Mouse (Mus musculus) stomach, postnatal 0 days (tissue): Measurements from ENCODE around the gene Tfap4. TPM values are rescaled to one million over a fixed set of nuclear protein-coding genes. Genes with fewer than 3 reads are reported as not detected.

Experiments
- ATAC-seq: fragments of 200-750 bp; cut with Nextera tagmentation; 2 replicates; pipeline ENCODE4 v1.8.0; 2017; ENCODE audit not compliant: low FRiP score, low TSS enrichment
- DNase-seq: peaks from one replicate; pipeline ENCODE4 v3.0.0-alpha.2; 2016; ENCODE audit warnings: low spot score
- H3K27ac ChIP-seq: fragments of 300-500 bp; sonication (generic); replicated peaks from 2 replicates; pipeline ENCODE4 v1.5.1; 2014; ENCODE audit warnings: mild to moderate bottlenecking, control low read depth
- H3K27me3 ChIP-seq: fragments of 300-500 bp; sonication (generic); 2 replicates; pipeline ENCODE4 v1.6.1; 2014; ENCODE audit warnings: low read length; ENCODE audit not compliant: control insufficient read depth, insufficient read depth
- H3K36me3 ChIP-seq: fragments of 300-500 bp; sonication (generic); 2 replicates; pipeline ENCODE4 v1.6.1; 2014; ENCODE audit warnings: low read length, mixed read lengths; ENCODE audit not compliant: control insufficient read depth, insufficient read depth
- H3K4me1 ChIP-seq: fragments of 300-500 bp; sonication (generic); replicated peaks from 2 replicates; pipeline ENCODE4 v1.6.1; 2014; ENCODE audit warnings: antibody characterized with exemption; ENCODE audit not compliant: control insufficient read depth, insufficient read depth
- H3K4me2 ChIP-seq: fragments of 300-500 bp; sonication (generic); replicated peaks from 2 replicates; pipeline ENCODE4 v1.6.1; 2014; ENCODE audit warnings: low read depth, mild to moderate bottlenecking, control low read depth, moderate library complexity
- H3K4me3 ChIP-seq: fragments of 300-500 bp; sonication (generic); 2 replicates; pipeline ENCODE4 v1.5.1; 2014; ENCODE audit warnings: low read depth, low read length, control low read depth
- H3K9ac ChIP-seq: fragments of 300-500 bp; sonication (generic); 2 replicates; pipeline ENCODE4 v1.6.1; 2014; ENCODE audit warnings: mild to moderate bottlenecking, low read length, control low read depth, mixed read lengths
- H3K9me3 ChIP-seq: fragments of 300-500 bp; sonication (generic); 2 replicates; pipeline ENCODE4 v1.6.1; 2016; ENCODE audit warnings: low read length; ENCODE audit not compliant: control insufficient read depth
- CTCF ChIP-seq: IDR thresholded peaks from 2 replicates; pipeline ENCODE4 v1.5.1; 2016; ENCODE audit warnings: antibody characterized with exemption, low read depth, mild to moderate bottlenecking, moderate library complexity
- EP300 ChIP-seq: optimal IDR thresholded peaks from 2 replicates; pipeline ENCODE3; 2016; ENCODE audit warnings: antibody characterized with exemption
- WGBS: fragments of 180-500 bp; shearing (Covaris S2); extraction: QIAGEN DNeasy Blood & Tissue Kit; methylation state at CpG from one replicate; pipeline ENCODE4 v1.1.7; 2014; 5-methylcytosine and 5-hydroxymethylcytosine counted together
- polyA plus RNA-seq: library from polyadenylated mRNA; unstranded; fragments of >200 nt; fragmentation: Nextera tagmentation; extraction: Ambion mirVana; gene quantifications from 2 replicates; pipeline ENCODE4 v1.2.1, GENCODE M21; 2015

Tfap4 gene
- polyA plus RNA-seq, 1 experiment from 2014 or later = 8.9 TPM

DNA sequence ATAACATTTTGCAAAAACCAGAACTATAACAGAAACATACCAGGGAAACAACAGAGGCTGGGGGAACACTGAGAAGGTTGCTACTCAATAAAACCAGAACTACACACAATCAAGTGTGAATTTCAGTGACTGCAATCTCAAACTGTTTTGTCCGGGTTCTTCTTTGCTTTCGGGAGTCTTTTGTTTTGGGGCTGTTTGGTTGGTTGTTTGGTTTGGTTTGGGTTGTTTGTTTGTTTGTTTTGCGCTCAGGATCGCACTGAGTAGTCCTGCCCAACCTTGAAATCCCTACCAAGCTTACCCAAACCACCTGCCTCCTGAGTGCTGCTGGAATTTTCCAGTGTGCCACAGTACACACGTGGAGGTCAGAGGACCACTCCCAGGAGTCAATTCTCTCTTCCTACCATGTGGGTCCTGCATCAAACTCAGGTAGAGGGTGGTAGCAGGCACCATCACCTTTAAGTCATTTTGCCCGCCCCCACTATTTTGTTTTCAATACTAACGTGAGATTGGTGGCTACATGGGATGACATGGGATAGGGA, 17.3 kb downstream of the Tfap4 start:
- Histone ChIP-seq H3K4me3 (peak overlapping the region; percentile 13; the same call in 1 of the 2 replicates), H3K9ac (peak overlapping the region; percentile 41), H3K27ac (no peak overlapping the region), H3K9me3 (no peaks in the 10 kb centered on the region), H3K27me3 (no peaks in the 10 kb centered on the region), H3K4me1 (no peaks in the 10 kb centered on the region), H3K36me3 (peaks cover 4% of the 10 kb centered on the region; the same call in 1 of the 2 replicates), H3K4me2 (peak overlapping the region; percentile 39)
- no peak for DNase-seq
- 38% methylated on average over 7 of the region's 7 CpGs for WGBS
- no peak for ATAC-seq
- TF ChIP-seq EP300 = no peak
- TF ChIP-seq CTCF = no peak

DNA sequence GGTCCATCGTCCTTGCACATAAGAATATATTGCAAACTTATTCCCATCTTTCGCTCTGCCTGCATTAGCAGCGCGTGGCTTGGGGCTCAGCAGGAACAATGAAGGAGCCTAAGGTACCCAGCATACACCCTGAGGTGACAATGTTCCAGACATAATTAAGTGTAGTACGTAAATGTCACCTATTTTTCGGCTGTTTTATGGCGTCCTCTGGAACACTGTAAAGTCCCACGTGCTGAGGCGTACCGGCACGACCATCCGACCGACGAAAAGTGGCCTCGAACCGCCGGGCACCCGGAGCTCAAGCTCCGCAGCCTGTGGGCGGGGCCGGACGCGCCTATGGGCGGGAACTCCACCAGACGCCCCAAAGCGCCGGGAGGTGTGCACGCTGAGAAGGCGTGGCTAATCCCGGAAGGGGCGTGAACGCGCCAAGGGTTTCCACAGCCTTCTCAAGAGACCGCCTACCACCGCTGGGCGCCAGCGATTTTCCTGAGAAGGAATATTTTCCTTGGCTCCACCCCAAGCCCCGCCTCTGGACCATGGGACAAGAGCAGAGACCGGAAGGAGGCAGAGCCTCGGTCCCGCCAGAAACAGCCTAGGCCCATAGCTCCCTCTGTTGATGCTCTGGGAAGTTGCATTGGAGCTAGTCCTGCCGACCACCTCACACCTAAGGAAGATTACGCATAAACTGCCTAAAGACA, 18.0 kb downstream of the Tfap4 start, which contains the start of gene Srl:
Gene Srl (minus strand): TSS at position 316 of the 698 bp plus-strand sequence.
- Histone ChIP-seq H3K4me1 (no peaks in the 10 kb centered on the region), H3K27ac (no peak within 1 kb of the TSS), H3K36me3 (peaks cover 4% of the 10 kb centered on the region; the same call in 1 of the 2 replicates), H3K27me3 (no peaks in the 10 kb centered on the region), H3K4me3 (peak within 1 kb of the TSS; percentile 34), H3K9me3 (no peaks in the 10 kb centered on the region), H3K9ac (peak within 1 kb of the TSS; percentile 41), H3K4me2 (peak within 1 kb of the TSS; percentile 53)
- TF ChIP-seq CTCF = peak; percentile 96
- TF ChIP-seq EP300 = peak; percentile 15
- DNase-seq (peak; percentile 100), ATAC-seq (peak; percentile 99)
- WGBS = 1% methylated on average over 43 of the region's 43 CpGs

DNA sequence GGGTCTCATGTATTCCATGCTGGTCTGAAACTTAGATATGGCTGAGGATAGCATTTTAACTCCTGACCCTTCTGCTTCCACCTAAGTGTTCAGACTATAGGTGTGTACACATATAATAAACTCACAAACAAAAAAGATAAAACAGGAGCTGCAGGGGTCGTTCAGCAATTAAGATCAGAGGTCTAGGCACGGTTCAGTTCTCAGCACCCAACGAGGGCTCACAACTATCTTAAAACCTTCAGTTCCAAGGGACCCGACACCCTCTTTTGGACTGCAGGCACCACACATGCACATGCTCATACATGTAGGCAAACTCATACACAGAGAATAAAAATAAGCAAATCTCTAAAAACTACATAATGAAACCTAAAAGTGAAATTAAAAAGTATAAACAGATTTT, 18.6 kb downstream of the Tfap4 start:
- peak overlapping the region; percentile 34 for H3K4me3 ChIP-seq
- H3K27ac ChIP-seq = no peak overlapping the region
- WGBS = 59% methylated on average over 4 of the region's 4 CpGs
- TF ChIP-seq CTCF = no peak
- no peak for TF ChIP-seq EP300
- no peaks in the 10 kb centered on the region for H3K4me1 ChIP-seq
- H3K36me3 ChIP-seq = peaks cover 4% of the 10 kb centered on the region; the same call in 1 of the 2 replicates
- no peak overlapping the region for H3K9ac ChIP-seq
- DNase-seq (no peak), ATAC-seq (no peak)
- H3K4me2 ChIP-seq = peak overlapping the region; percentile 53
- H3K27me3 ChIP-seq = no peaks in the 10 kb centered on the region
- H3K9me3 ChIP-seq = no peaks in the 10 kb centered on the region

DNA sequence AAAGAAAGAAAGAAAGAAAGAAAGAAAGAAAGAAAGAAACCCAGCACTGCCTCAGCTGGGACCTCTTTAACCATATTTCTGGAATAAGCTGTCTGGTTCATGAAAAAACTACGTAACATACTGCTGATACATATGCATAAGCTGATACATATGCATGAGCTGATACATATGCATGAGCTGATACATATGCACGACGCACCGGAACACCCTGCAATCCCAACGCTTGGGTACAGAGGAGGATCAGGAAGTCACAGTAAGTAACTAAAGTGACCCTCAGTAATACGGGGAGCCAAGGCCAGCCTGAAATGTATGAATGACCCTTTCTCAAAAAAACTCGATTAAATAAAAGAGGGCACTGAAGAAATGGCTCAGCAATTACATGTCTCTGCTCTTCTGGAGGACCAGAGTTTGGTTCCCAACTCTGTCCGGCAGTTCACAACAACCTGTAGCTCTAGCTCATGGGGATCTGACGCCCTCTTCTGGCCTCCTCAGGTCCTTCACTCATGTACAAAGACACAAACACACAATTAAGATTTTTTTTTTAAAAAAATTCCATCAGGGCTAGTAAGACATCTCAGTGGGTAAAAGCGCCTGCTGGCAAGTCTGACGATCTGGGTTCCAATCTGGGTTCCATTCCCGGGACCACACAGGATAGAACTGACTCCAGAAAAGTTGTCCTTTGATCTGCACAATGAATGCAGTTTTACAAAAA, 19.4 kb downstream of the Tfap4 start:
- WGBS = 87% methylated on average over 12 of the region's 12 CpGs

DNA sequence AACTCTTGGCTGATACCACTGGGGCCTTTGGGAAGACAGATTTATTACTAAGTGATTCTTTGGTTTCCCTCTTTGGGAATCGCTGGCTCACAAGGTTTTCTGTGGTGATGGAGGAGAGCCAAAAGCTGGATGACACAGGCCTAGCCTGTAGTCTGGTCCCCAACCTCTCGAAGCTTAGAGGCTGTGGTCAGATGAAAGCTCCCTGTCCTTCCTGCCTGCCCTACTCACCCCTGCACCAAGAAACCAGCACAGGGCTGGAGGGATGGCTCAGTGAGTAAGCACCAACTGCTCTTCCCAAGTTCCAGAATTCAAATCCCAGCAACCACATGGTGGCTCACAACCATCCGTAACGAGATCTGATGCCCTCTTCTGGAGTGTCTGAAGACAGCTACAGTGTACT, 20.1 kb downstream of the Tfap4 start:
- H3K4me1 ChIP-seq = no peaks in the 10 kb centered on the region
- no peak overlapping the region for H3K9ac ChIP-seq
- H3K9me3 ChIP-seq = no peaks in the 10 kb centered on the region
- H3K4me3 ChIP-seq = no peak overlapping the region
- DNase-seq = no peak
- ATAC-seq = no peak
- TF ChIP-seq EP300 = no peak
- no peak for TF ChIP-seq CTCF
- WGBS = 77% methylated on average over 4 of the region's 4 CpGs
- no peak overlapping the region for H3K4me2 ChIP-seq
- H3K27ac ChIP-seq = no peak overlapping the region
- H3K36me3 ChIP-seq = no peaks in the 10 kb centered on the region
- H3K27me3 ChIP-seq = no peaks in the 10 kb centered on the region

More for the DNA sequence above, 19.4 kb downstream of the Tfap4 start:
- no peak overlapping the region for H3K4me2 ChIP-seq
- DNase-seq (no peak), ATAC-seq (no peak)
- no peak overlapping the region for H3K9ac ChIP-seq
- no peaks in the 10 kb centered on the region for H3K9me3 ChIP-seq
- no peak for TF ChIP-seq EP300
- TF ChIP-seq CTCF = peak; percentile 37
- H3K36me3 ChIP-seq = no peaks in the 10 kb centered on the region
- no peak overlapping the region for H3K4me3 ChIP-seq
- no peaks in the 10 kb centered on the region for H3K4me1 ChIP-seq
- H3K27me3 ChIP-seq = no peaks in the 10 kb centered on the region
- H3K27ac ChIP-seq = no peak overlapping the region
